Mouse (Mus musculus) sigmoid colon, adult 10 weeks (tissue): ENCODE data around the gene Cacnb4. TPM values are rescaled to one million over a fixed set of nuclear protein-coding genes. Genes with fewer than 3 reads are reported as not detected.

Source experiments
- polyA plus RNA-seq: library from polyadenylated mRNA; stranded (reverse); fragments of 350-450 nt; fragmentation: Illumina TruSeq; extraction: RNeasy Lipid Tissue Mini Kit (QIAGEN cat#74804); gene quantifications from one replicate; pipeline ENCODE4 v1.2.3, GENCODE M21; 2014; ENCODE audit warnings: low read depth, low replicate concordance

Cacnb4 gene
- 1.5 TPM for polyA plus RNA-seq

GRCm38 (mm10) chr2:52676023-52676912 is at the start of gene Cacnb4:
Gene Cacnb4, minus strand, starts transcription at chr2:52676831.

GRCm38 (mm10) chr2:52424747-52425522 is 251.7 kb downstream of the Cacnb4 start, which contains the start of gene Arl5a:
Gene Arl5a, minus strand, starts transcription at chr2:52424901.

GRCm38 (mm10) chr2:52378448-52378804 is 298.2 kb downstream of the Cacnb4 start, which contains the start of gene Neb:
Gene Neb, minus strand, starts transcription at chr2:52378474.

Other genes with a start within 250 kb of the Cacnb4 start
- gene Stam2, start 65.5 kb upstream of the Cacnb4 start, polyA plus RNA-seq = 61.8 TPM
- 19.5 TPM for gene Fmnl2, start 181.0 kb upstream of the Cacnb4 start, polyA plus RNA-seq